Mouse (Mus musculus) heart, embryonic 16.5 days (tissue): Measurements from ENCODE around the gene Fnbp4. TPM values are rescaled to one million over a fixed set of nuclear protein-coding genes. Genes with fewer than 3 reads are reported as not detected.
"Not testable (repeated sequence)": the region's sequence is repeated elsewhere in the genome, so short reads cannot be mapped to it uniquely, and the experiment has no call there.

Experiments
- ATAC-seq: fragments of 200-750 bp; cut with Nextera tagmentation; replicated peaks from 2 replicates; pipeline ENCODE4 v1.8.0; 2017; ENCODE audit warnings: moderate number of reproducible peaks; ENCODE audit not compliant: insufficient read depth, low FRiP score; ENCODE audit errors: extremely low read depth
- H3K27ac ChIP-seq: fragments of 300-500 bp; sonication (generic); 2 replicates; pipeline ENCODE4 v1.5.1; 2014; ENCODE audit warnings: mild to moderate bottlenecking, low read length, control low read depth, moderate library complexity
- H3K27me3 ChIP-seq: fragments of 300-500 bp; sonication (generic); 2 replicates; pipeline ENCODE4 v1.6.1; 2014; ENCODE audit warnings: low read length, mixed read lengths; ENCODE audit not compliant: control insufficient read depth, insufficient read depth
- H3K36me3 ChIP-seq: fragments of 300-500 bp; sonication (generic); 2 replicates; pipeline ENCODE4 v1.6.1; 2014; ENCODE audit not compliant: control insufficient read depth, insufficient read depth
- H3K4me1 ChIP-seq: fragments of 300-500 bp; sonication (generic); 2 replicates; pipeline ENCODE4 v1.6.1; 2014; ENCODE audit warnings: low read length, mixed read lengths; ENCODE audit not compliant: control insufficient read depth, insufficient read depth
- H3K4me2 ChIP-seq: fragments of 300-500 bp; sonication (generic); 2 replicates; pipeline ENCODE4 v1.6.1; 2014; ENCODE audit warnings: low read depth, mild to moderate bottlenecking, control low read depth, low read length
- H3K4me3 ChIP-seq: fragments of 300-500 bp; sonication (generic); 2 replicates; pipeline ENCODE4 v1.5.1; 2014; ENCODE audit warnings: mild to moderate bottlenecking, control low read depth, low read length
- H3K9ac ChIP-seq: fragments of 300-500 bp; sonication (generic); 2 replicates; pipeline ENCODE4 v1.6.1; 2014; ENCODE audit warnings: low read length, control low read depth
- H3K9me3 ChIP-seq: fragments of 300-500 bp; sonication (generic); replicated peaks from 2 replicates; pipeline ENCODE4 v1.6.1; 2016; ENCODE audit warnings: low read length; ENCODE audit not compliant: control insufficient read depth
- WGBS: fragments of 180-500 bp; shearing (Covaris S2); extraction: QIAGEN DNeasy Blood & Tissue Kit; methylation state at CpG from one replicate; pipeline ENCODE4 v1.1.7; 2014; 5-methylcytosine and 5-hydroxymethylcytosine counted together
- polyA plus RNA-seq: library from polyadenylated mRNA; unstranded; fragments of >200 nt; fragmentation: Nextera tagmentation; extraction: Ambion mirVana; gene quantifications from 2 replicates; pipeline ENCODE4 v1.2.1, GENCODE M21; 2015

The Fnbp4 gene
- polyA plus RNA-seq, 1 experiment from 2014 or later = 54.1 TPM

DNA sequence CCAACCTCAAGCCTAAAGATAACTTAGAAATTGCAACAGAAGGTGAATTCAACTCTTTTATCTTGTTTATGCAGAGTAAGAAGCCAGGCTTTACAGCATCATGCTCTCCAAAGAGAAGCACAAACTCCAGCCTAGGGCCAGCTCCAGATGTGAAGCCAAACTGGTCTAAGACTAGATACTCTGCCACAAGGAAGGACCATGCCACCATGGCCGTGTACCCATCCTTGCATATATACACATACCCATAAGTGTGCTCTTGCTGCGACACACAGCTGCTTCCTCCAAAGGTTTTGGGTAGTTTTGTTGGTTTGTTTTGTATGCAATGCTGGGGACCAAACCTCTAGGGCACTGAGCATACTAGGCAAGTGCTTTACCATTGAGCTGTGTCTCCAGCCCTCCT lies 70.1 kb downstream of the Fnbp4 start:
- Histone ChIP-seq H3K9ac (no peak overlapping the region), H3K36me3 (no peaks in the 10 kb centered on the region), H3K4me2 (no peak overlapping the region), H3K27me3 (no peaks in the 10 kb centered on the region), H3K27ac (no peak overlapping the region), H3K4me1 (no peaks in the 10 kb centered on the region), H3K9me3 (no peaks in the 10 kb centered on the region), H3K4me3 (no peak overlapping the region)
- 73% methylated on average over 2 of the region's 2 CpGs for WGBS
- ATAC-seq = no peak

DNA sequence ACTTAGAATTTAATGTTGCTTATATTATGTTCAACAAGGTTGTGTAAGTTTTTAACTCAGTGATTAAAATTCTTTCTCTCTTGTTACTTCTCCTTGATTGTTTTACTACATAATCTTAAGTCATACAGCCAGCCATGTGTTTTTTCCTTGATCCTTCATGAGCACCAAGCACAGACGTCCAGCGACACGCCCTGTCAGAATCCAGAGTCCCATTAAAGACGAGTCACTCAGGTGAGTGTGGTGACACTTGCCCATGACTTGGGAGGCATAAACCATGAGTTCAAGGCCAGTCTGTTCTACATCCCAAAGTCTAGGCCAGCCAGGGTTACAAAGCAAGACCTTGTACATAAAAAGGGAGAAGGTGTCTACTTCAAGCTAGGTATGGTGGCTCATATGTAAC lies 71.0 kb downstream of the Fnbp4 start:
- no peak for ATAC-seq
- Histone ChIP-seq H3K36me3 (no peaks in the 10 kb centered on the region), H3K9me3 (no peaks in the 10 kb centered on the region), H3K4me2 (no peak overlapping the region), H3K27ac (no peak overlapping the region), H3K27me3 (no peaks in the 10 kb centered on the region), H3K9ac (no peak overlapping the region), H3K4me1 (no peaks in the 10 kb centered on the region), H3K4me3 (no peak overlapping the region)
- 75% methylated on average over 4 of the region's 4 CpGs for WGBS

DNA sequence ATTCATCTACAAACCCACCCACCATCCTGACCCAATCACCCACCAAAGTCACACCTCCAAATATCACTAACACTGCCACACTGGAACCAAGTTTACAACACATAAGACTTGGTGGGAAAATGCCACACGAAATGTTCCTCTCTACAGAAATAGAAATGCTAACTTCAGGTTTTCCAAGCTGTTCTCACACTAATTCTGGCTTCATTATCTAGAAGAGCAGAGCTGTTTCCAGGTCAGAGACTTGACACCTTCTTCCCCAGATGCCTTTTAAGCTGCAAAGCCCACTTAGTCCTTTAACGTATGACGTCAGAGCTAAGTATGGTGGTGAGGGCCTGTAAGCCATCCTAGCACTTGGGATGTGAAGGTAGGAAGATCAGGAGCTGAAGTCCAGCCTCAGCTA lies 73.5 kb downstream of the Fnbp4 start:
- no peak overlapping the region for H3K9ac ChIP-seq
- ATAC-seq = no peak
- H3K4me3 ChIP-seq = no peak overlapping the region
- H3K4me2 ChIP-seq = no peak overlapping the region
- no peak overlapping the region for H3K27ac ChIP-seq
- no peaks in the 10 kb centered on the region for H3K4me1 ChIP-seq
- no peaks in the 10 kb centered on the region for H3K36me3 ChIP-seq
- WGBS = 62% methylated on average over 3 of the region's 3 CpGs
- no peaks in the 10 kb centered on the region for H3K9me3 ChIP-seq
- no peaks in the 10 kb centered on the region for H3K27me3 ChIP-seq

DNA sequence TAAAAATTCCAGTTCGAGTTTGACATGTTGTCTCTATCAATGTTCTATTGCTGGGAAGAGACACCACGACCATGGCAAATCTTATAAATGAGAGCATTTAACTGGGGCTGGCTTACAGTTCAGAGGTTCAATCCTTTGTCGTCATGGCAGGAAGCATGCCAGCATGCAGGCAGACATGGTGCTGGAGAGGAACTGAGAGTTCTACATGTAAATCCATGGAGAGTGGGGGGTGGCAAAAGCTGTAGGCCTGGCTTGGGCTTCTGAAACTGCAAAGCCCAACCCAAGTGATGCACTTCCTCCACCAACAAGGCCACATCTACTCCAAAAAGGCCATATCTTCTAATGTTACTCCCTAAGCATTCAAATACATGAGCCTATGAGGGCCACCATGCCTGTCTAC lies 75.7 kb downstream of the Fnbp4 start:
- no peak overlapping the region for H3K9ac ChIP-seq
- no peaks in the 10 kb centered on the region for H3K9me3 ChIP-seq
- 80% methylated on average over 3 of the region's 3 CpGs for WGBS
- ATAC-seq = no peak
- H3K4me3 ChIP-seq = no peak overlapping the region
- no peak overlapping the region for H3K27ac ChIP-seq
- no peaks in the 10 kb centered on the region for H3K36me3 ChIP-seq
- no peaks in the 10 kb centered on the region for H3K4me1 ChIP-seq
- H3K4me2 ChIP-seq = no peak overlapping the region
- H3K27me3 ChIP-seq = no peaks in the 10 kb centered on the region

DNA sequence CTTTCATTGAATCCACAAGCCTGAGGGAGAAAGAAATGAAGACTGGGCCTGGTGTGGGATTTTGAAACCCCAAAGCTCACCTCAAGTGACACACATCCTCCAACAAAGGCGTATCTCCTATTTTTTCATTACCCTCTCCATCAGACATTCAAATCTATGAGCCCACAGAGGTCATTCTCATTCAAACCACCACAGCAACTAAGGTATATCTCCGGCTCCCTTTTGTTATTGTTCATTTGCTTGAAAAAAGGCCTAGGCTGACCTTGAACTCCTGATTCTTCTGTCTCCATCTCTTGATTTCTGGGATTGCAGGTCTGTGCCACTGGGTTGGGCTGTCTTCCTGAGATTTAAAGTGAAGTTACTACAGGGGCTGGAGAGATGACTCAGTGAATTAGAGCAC lies 77.8 kb downstream of the Fnbp4 start:
- Histone ChIP-seq H3K36me3 (no peaks in the 10 kb centered on the region), H3K4me2 (no peak overlapping the region), H3K27ac (no peak overlapping the region), H3K9me3 (no peaks in the 10 kb centered on the region), H3K4me1 (no peaks in the 10 kb centered on the region), H3K4me3 (no peak overlapping the region), H3K9ac (no peak overlapping the region), H3K27me3 (no peaks in the 10 kb centered on the region)
- 87% methylated on average over 2 of the region's 2 CpGs for WGBS
- ATAC-seq = no peak

DNA sequence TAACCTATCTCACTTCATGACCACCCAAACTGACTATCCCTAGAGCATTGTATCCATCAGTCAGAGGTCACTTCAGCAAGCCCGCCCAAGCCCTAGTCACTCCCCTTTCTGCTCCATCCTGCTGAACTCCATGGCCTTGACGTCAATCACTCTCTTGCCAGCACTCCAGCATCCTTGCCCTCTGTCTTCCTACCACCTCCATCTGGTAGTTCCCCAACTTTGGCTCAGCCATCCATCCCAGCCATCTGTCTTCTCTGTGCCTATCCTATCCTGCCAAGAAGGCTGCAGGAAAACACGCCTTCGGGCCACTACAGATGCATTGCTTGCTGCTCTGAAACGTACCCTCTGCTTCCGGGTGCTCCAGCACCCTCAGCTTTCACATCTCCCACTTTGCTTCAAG lies 78.6 kb downstream of the Fnbp4 start:
- Histone ChIP-seq H3K4me1 (no peaks in the 10 kb centered on the region), H3K27ac (no peak overlapping the region), H3K27me3 (no peaks in the 10 kb centered on the region), H3K4me3 (no peak overlapping the region), H3K9ac (no peak overlapping the region), H3K9me3 (no peaks in the 10 kb centered on the region), H3K36me3 (no peaks in the 10 kb centered on the region), H3K4me2 (no peak overlapping the region)
- 82% methylated on average over 6 of the region's 6 CpGs for WGBS
- no peak for ATAC-seq

DNA sequence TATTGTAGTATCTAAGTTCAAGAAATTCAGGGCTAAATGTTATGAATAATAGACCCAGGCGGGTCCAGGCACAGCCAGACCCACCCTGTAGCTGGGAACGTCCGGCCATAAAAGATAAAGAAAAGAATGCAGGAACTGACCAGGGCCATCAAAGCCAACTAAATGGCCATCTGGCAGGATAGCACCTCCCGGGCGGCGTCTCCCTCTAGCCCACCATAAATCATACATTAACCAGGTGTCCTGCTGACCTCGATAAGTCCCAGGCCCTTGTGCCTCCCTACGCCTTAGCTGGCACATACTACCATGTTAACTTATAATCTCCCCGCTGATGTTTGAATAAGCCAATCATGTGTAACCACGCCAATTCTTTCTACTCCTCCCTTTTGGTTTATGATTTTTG lies 79.4 kb downstream of the Fnbp4 start:
- H3K4me3 ChIP-seq, H3K27me3 ChIP-seq, H3K9me3 ChIP-seq, H3K36me3 ChIP-seq, H3K27ac ChIP-seq, H3K4me2 ChIP-seq, H3K9ac ChIP-seq, H3K4me1 ChIP-seq, ATAC-seq: not testable (repeated sequence)
- 65% methylated on average over 10 of the region's 10 CpGs for WGBS

DNA sequence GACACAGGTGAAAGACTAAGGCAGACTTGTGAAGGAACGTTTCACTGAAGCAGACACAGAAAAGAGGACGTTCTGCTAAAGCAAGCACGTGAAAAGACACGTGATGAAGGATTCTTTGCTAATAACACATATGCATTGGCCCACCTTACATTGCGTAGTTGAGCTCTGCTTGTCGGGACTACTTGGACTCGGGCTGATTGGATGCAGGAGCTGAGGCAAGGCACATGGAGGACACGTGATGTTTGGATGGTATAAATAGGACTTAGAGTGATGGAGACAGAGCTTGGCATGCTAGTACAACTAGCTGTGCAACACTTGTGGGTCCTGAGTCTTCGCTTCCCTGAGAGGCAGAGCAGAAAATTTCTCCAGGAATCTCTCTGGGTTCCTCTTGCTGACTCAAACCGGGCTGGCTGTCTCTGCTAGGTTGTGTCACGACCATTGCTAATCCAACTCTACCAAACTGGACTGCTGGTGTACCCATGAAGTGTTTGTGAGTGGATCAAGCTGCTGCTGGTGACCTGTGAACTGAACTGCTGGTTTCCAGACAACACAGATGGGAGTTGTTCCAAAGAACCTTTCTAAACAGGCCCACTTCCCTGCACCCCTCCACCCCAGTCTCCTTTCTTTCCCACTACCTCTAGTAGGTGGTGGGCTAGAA lies 80.5 kb downstream of the Fnbp4 start:
- ATAC-seq = no peak
- 78% methylated on average over 11 of the region's 11 CpGs for WGBS
- H3K4me2 ChIP-seq = no peak overlapping the region

DNA sequence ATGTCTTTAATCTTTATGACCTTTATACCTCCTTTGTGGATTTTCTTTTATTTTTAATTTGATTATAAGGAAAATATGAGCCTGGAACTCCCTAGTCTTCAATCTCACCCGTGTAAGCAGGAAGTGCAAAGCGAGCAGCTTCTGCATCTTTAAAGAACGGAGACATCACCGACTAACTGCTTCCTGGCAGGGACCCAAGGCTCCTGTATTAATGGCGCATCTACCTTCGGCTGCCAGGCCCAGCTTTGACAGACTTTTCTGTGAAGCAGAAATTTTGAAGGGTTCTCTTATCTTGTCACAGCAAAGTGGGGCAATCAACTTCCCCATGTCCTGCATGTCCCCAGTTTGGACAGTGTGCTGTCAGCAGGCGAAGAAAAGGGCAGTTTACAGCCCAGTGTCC lies 83.6 kb downstream of the Fnbp4 start:
- Histone ChIP-seq H3K27me3 (no peaks in the 10 kb centered on the region), H3K27ac (no peak overlapping the region), H3K9me3 (no peaks in the 10 kb centered on the region), H3K4me1 (no peaks in the 10 kb centered on the region), H3K4me3 (no peak overlapping the region), H3K4me2 (no peak overlapping the region), H3K9ac (no peak overlapping the region), H3K36me3 (no peaks in the 10 kb centered on the region)
- no peak for ATAC-seq
- 46% methylated on average over 7 of the region's 7 CpGs for WGBS

More for the DNA sequence above, 80.5 kb downstream of the Fnbp4 start:
- Histone ChIP-seq H3K27ac (no peak overlapping the region), H3K9me3 (no peaks in the 10 kb centered on the region), H3K27me3 (no peaks in the 10 kb centered on the region), H3K9ac (no peak overlapping the region), H3K4me3 (no peak overlapping the region), H3K4me1 (no peaks in the 10 kb centered on the region), H3K36me3 (no peaks in the 10 kb centered on the region)
